Mouse (Mus musculus) thymus, adult 2 months (tissue): ENCODE results near the gene Meox1.

ENCODE experiments used
- CTCF ChIP-seq: fragments of 200-500 bp; IDR thresholded peaks from 2 replicates; pipeline ENCODE4 v1.5.1; 2012; ENCODE audit warnings: mild to moderate bottlenecking, control low read depth, low read length, moderate library complexity, borderline replicate concordance; ENCODE audit not compliant: control insufficient read depth, poor library complexity, insufficient read depth; ENCODE audit errors: extremely low read depth
- POLR2A ChIP-seq: fragments of 200-500 bp; IDR thresholded peaks from 2 replicates; pipeline ENCODE4 v1.6.1; 2012; ENCODE audit warnings: mild to moderate bottlenecking, low read length, control low read depth, moderate library complexity; ENCODE audit not compliant: control insufficient read depth, poor library complexity, insufficient read depth; ENCODE audit errors: extremely low read depth

- TF ChIP-seq POLR2A (no peak), CTCF (no peak)
Observed at GRCm38 (mm10) chr11:101849286-101849685, 44.9 kb downstream of the Meox1 start.
